10 mouse cellular contexts compared by ENCODE assay signal in genomic region chr2:30823385-30824153, GRCm38 (mm10). TPM values are rescaled to one million over a fixed set of nuclear protein-coding genes. Genes with fewer than 3 reads are reported as not detected.
A peak's percentile ranks its signal among the peaks of the same experiment; 100 is the strongest.
DNase-seq lines count a peak whose midpoint lies in the region; ATAC-seq lines count a peak whose summit lies in the region.
"Had no signal": no experiment of that assay in that cellular context is flagged by ENCODE, and none has a peak within 500 bp of the region (broad histone marks: within the 10 kb centered on the region; RNA-seq: fewer than 3 reads in every experiment).

No protein-coding gene starts in this region.

- peak; percentile 39 for DNase-seq in adrenal gland, postnatal 10 days
- DNase-seq in adrenal gland, adult 8-10 months: no peak
- DNase-seq in right cerebral cortex, postnatal 14 days: peak; percentile 42
- no peak for DNase-seq in right cerebral cortex, postnatal 25 days
- peak; percentile 57 to 70 for DNase-seq in kidney, postnatal 36 days
- DNase-seq in thymus, postnatal 0 days (ENCODE audit: low spot score): no peak

- peaks cover 47% of the 10 kb centered on the region for H3K36me3 ChIP-seq in heart, embryonic 16.5 days (ENCODE audit: control insufficient read depth, insufficient read depth)
- peaks cover 45% of the 10 kb centered on the region for H3K36me3 ChIP-seq in neural tube, embryonic 14.5 days (ENCODE audit: control insufficient read depth, insufficient read depth, low read length)

- H3K4me3 ChIP-seq in heart, embryonic 16.5 days (ENCODE audit: low read length): no peak overlapping the region
- H3K4me3 ChIP-seq in neural tube, embryonic 14.5 days (ENCODE audit: low read depth, low read length): no peak overlapping the region
- H3K4me3 ChIP-seq: liver, embryonic 15.5 days had no signal

- 0 out of 2 replicates have a peak overlapping the region, but pooled peaks have one; percentile 20 for H3K9ac ChIP-seq in heart, embryonic 16.5 days (ENCODE audit: low read length)
- no peak overlapping the region for H3K9ac ChIP-seq in neural tube, embryonic 14.5 days (replicated peaks; ENCODE audit: low read depth, low read length)
- H3K9ac ChIP-seq: liver, embryonic 15.5 days had no signal

- H3K9me3 ChIP-seq in heart, embryonic 16.5 days (replicated peaks; ENCODE audit: control insufficient read depth, low read length): peaks cover 6% of the 10 kb centered on the region
- H3K9me3 ChIP-seq in neural tube, embryonic 14.5 days (ENCODE audit: control insufficient read depth, low read length): no peaks in the 10 kb centered on the region
- H3K9me3 ChIP-seq: liver, embryonic 15.5 days had no signal

- H3K27ac ChIP-seq in heart, embryonic 16.5 days (ENCODE audit: low read length): peak overlapping the region; percentile 10; the same call in 1 of the 2 replicates
- H3K27ac ChIP-seq in neural tube, embryonic 14.5 days (ENCODE audit: low read depth, low read length): no peak overlapping the region

- no peak overlapping the region for H3K4me2 ChIP-seq in heart, embryonic 16.5 days (ENCODE audit: low read depth, low read length)
- no peak overlapping the region for H3K4me2 ChIP-seq in neural tube, embryonic 14.5 days (ENCODE audit: low read depth, low read length)
- H3K4me2 ChIP-seq: liver, embryonic 15.5 days had no signal

- H3K27me3 ChIP-seq in heart, embryonic 16.5 days (ENCODE audit: control insufficient read depth, insufficient read depth, low read length): no peaks in the 10 kb centered on the region
- peaks cover 2% of the 10 kb centered on the region; the same call in 1 of the 2 replicates for H3K27me3 ChIP-seq in neural tube, embryonic 14.5 days (ENCODE audit: control insufficient read depth, insufficient read depth, low read length)
- H3K27me3 ChIP-seq: liver, embryonic 15.5 days had no signal

- 0 out of 2 replicates have a peak, but pooled peaks have one; percentile 26 for ATAC-seq in heart, embryonic 16.5 days (replicated peaks; ENCODE audit: extremely low read depth, insufficient read depth, low FRiP score)
- peak; percentile 57; the same call in 1 of the 2 replicates for ATAC-seq in neural tube, embryonic 14.5 days (ENCODE audit: low read depth)

- peaks cover 17% of the 10 kb centered on the region for H3K4me1 ChIP-seq in heart, embryonic 16.5 days (ENCODE audit: control insufficient read depth, insufficient read depth, low read length)
- H3K4me1 ChIP-seq in neural tube, embryonic 14.5 days (ENCODE audit: control insufficient read depth, insufficient read depth, low read length): peaks cover 11% of the 10 kb centered on the region

- 52% methylated on average over 13 of the region's 13 CpGs for WGBS in heart, embryonic 16.5 days
- WGBS in neural tube, embryonic 14.5 days: 71% methylated on average over 13 of the region's 13 CpGs

RNA-seq across cellular contexts. Expression of gene Asb6, which starts 6.6 kb away (rescaled TPM):
- total RNA-seq in adrenal gland, postnatal 10 days (2021): 10 to 100 TPM; 17.2 to 19.6 TPM
- 10 to 100 TPM; 32.9 to 41.3 (median 33.4) TPM for total RNA-seq in adrenal gland, adult 8-10 months (2022)
- 20.1 and 22.5 TPM in 2 replicates for polyA plus RNA-seq in heart, embryonic 16.5 days (2015; fragmentation: Nextera tagmentation; extraction: Ambion mirVana)
- 35.9 and 36.9 TPM in 2 replicates for polyA plus RNA-seq in neural tube, embryonic 14.5 days (2014; fragmentation: Nextera tagmentation; extraction: Ambion mirVana)
- polyA plus RNA-seq in thymus, postnatal 0 days (2015; fragmentation: Nextera tagmentation; extraction: Ambion mirVana): 37.8 and 44.3 TPM in 2 replicates

RNA-seq across cellular contexts. Expression of gene Prrx2, which starts 11.2 kb away (rescaled TPM):
- total RNA-seq in adrenal gland, postnatal 10 days (2021): 1 to 10 TPM; 2.3 to 4.0 TPM
- total RNA-seq in adrenal gland, adult 8-10 months (2022): 1 to 10 TPM in 2 of 4 experiments, under 1 TPM in 2; 0.59 to 2.2 (median 1.3) TPM
- polyA plus RNA-seq in heart, embryonic 16.5 days (2015; fragmentation: Nextera tagmentation; extraction: Ambion mirVana): 10.8 and 13.9 TPM in 2 replicates
- 0.70 and 0.99 TPM in 2 replicates for polyA plus RNA-seq in neural tube, embryonic 14.5 days (2014; fragmentation: Nextera tagmentation; extraction: Ambion mirVana)
- 0.60 and 0.91 TPM in 2 replicates for polyA plus RNA-seq in thymus, postnatal 0 days (2015; fragmentation: Nextera tagmentation; extraction: Ambion mirVana)
- total RNA-seq: common myeloid progenitor, adult 5-6 weeks had no signal
- polyA plus RNA-seq: liver, embryonic 15.5 days had no signal

RNA-seq across cellular contexts. Expression of gene Ntmt1, which starts 15.9 kb away (rescaled TPM):
- total RNA-seq in adrenal gland, postnatal 10 days (2021): 10 to 100 TPM; 33.4 to 34.9 TPM
- total RNA-seq in adrenal gland, adult 8-10 months (2022): 10 to 100 TPM; 40.1 to 77.8 (median 49.1) TPM
- 90.0 and 90.4 TPM in 2 replicates for polyA plus RNA-seq in heart, embryonic 16.5 days (2015; fragmentation: Nextera tagmentation; extraction: Ambion mirVana)
- 105 and 112 TPM in 2 replicates for polyA plus RNA-seq in neural tube, embryonic 14.5 days (2014; fragmentation: Nextera tagmentation; extraction: Ambion mirVana)
- 48.5 and 50.4 TPM in 2 replicates for polyA plus RNA-seq in thymus, postnatal 0 days (2015; fragmentation: Nextera tagmentation; extraction: Ambion mirVana)

RNA-seq across cellular contexts. Expression of gene 1700001O22Rik, which starts 20.1 kb away (rescaled TPM):
- 1 to 10 TPM in 1 of 2 experiments, under 1 TPM in 1; 0.96 to 1.2 TPM for total RNA-seq in adrenal gland, postnatal 10 days (2021)
- total RNA-seq in adrenal gland, adult 8-10 months (2022): 1 to 10 TPM; 3.6 to 6.2 (median 5.7) TPM
- polyA plus RNA-seq in heart, embryonic 16.5 days (2015; fragmentation: Nextera tagmentation; extraction: Ambion mirVana): 2.2 and 2.7 TPM in 2 replicates
- 0.89 and 1.9 TPM in 2 replicates for polyA plus RNA-seq in neural tube, embryonic 14.5 days (2014; fragmentation: Nextera tagmentation; extraction: Ambion mirVana)
- polyA plus RNA-seq in thymus, postnatal 0 days (2015; fragmentation: Nextera tagmentation; extraction: Ambion mirVana): 0.90 and 1.1 TPM in 2 replicates
- total RNA-seq: common myeloid progenitor, adult 5-6 weeks had no signal
- polyA plus RNA-seq: liver, embryonic 15.5 days had no signal

Comparison
In these comparisons a context has a peak if more than half of its experiments do, and no peak if none do; other contexts are left out.
1. DNase-seq: peak in adrenal gland, postnatal 10 days (single experiment), right cerebral cortex, postnatal 14 days (single experiment) and kidney, postnatal 36 days (2 of 2); none in adrenal gland, adult 8-10 months (single experiment), right cerebral cortex, postnatal 25 days (single experiment) and thymus, postnatal 0 days (single experiment).